Mouse (Mus musculus): ENCODE results near the gene Plxna1.

Plxna1 gene

DNA sequence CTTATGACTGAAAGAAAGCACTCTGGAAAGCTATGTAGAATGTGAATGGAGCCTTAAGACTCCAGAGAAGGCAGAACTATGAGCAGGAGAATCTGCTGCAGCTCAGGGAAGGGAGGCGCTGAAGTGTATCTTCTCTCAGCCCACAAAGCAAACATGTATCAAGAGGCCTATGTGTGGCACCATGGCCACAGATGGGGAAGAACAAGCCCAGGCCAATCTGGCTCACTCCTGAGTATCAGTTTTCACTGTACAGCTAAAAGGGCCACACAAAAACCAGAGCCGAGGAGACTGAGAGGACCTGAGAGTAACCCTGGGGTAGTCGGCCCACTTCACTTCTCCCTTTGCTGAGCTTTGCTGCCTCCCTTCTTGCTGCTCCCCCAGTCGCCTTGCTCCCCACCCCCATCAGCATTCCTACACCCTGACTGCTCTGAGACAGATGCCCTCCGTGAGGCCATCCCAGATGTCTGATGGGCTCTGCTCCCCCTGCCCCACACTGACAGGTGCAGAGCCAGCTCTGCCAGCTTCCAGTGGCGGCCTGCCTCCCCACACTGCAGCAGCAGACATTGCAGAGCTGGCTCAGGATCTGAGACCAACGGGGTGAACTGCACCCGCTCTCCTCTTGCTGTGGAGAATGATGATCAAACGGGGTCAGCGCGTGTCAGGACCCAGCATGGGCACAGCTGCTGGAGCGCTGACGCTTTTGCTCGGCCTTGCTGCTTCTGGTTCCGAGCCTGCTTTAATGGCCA lies 34.5 kb downstream of the Plxna1 start:
- no peak for DNase-seq

- no peak for DNase-seq
Measured at GRCm38 (mm10) chr6:89324842-89325241, 37.6 kb downstream of the Plxna1 start.

DNA sequence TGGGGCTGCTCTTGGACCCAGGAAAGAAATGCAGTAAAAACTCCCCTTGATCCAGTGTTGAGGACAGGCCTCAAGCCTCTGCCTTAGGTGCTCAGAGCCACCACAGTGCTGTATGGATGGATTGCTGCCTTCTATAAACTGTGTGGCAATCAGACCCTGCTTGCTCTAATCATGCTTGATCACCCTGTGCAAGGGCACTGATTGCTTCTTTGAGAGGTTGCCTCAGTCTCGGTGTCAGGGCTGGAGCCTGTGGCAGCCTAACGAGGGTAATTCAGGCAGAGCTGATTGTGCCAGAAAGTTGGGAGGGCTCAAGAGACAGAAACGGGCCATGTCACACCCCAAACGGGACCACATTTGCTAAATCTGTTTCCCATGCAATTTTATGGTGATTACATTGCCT lies 47.2 kb downstream of the Plxna1 start:
- DNase-seq, result no peak

DNA sequence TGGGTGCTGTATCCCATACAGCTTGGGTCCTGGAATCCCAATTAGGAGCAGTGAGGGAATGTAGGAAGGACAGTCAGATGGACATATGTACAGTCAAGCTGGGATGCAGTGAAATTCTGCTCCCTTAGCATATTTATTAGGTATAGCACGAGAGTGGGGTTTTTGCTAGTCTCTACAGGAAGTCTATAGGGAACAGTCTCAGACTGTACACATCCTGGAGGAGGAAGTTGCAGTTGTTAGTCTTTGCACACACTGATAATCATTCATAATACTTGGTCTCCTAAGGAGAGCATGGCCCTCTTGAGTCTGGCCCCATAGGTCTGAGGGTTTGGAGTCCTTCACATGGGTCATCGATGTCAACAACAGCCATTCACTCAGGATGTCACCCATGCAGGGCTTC lies 50.9 kb downstream of the Plxna1 start:
- DNase-seq, result no peak

DNA sequence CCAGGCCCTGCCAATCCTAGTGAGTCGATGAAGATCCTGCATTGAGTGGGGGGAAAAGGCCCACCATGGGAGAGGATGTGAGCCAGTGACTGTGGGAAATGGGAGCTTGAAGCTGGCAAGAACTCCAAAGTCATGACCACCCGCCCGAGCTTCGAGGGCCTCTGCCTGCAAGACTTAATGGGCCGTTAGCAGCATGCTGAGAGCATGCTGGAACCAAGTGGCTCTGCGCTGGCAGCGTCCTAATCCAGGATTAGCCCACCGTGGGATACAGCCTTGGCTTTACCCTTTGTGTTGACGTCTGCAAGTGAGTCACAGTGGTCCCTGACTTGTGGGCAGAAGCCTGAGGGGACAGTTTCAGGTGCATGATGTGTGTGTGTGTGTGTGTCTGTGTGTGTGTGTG lies 52.2 kb downstream of the Plxna1 start:
- DNase-seq, result no peak

GRCm38 (mm10) chr6:89308213-89308973 lies 54.0 kb downstream of the Plxna1 start:
- DNase-seq, result no peak

DNA sequence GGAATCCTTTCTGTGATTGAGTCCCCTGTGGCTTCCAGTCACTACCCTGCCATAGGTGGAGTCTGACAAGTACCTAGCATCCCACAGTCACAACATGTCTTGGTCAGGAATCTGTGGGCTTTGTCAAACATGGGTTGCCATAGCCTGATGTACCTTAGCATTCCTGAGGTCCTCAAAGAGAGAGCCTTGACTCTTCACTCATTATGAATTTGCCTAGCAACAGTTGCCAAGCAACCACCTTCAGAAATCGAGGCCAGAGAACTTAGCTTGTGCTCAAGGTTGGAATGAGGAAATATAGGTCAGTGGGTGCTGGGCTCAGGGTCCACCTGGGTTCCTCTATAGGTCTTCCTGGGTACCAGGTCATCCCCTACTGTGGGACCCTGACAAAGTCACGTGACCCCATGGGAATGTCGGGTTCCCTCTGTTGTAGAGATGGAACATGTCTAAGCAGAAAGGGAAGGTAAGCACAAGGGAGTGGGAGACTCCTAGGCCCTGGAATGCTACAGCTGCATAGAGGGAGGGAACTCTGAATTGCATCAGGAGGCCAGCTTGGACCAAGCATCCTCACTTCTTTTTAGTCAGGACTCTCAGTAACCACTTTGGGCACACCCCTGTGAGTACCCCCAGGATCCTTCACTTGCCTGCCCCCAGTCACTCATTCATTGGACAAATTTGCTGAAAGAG lies 57.9 kb downstream of the Plxna1 start:
- DNase-seq, result no peak

DNA sequence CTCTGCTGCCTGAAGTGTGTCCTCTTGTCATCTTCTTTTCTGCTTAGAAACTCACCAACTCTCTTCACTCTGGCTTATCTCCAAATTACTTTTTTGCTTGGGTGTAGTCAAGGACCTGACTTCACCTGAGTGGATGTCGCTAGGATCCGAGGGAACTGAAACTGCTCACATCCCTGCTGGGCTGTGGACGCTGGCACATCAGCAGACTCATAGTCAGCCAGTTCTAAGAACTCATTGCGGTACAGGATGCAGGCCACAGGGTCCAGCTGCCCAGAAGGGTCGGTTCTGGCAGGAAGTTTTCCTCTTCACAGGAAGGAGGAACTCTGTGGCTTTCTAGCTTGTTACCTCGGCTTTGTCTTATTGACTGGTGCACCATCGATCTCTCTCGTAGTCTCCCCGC lies 62.6 kb downstream of the Plxna1 start:
- no peak for DNase-seq

GRCm38 (mm10) chr6:89296909-89297695 lies 65.3 kb downstream of the Plxna1 start:
- no peak for DNase-seq

DNA sequence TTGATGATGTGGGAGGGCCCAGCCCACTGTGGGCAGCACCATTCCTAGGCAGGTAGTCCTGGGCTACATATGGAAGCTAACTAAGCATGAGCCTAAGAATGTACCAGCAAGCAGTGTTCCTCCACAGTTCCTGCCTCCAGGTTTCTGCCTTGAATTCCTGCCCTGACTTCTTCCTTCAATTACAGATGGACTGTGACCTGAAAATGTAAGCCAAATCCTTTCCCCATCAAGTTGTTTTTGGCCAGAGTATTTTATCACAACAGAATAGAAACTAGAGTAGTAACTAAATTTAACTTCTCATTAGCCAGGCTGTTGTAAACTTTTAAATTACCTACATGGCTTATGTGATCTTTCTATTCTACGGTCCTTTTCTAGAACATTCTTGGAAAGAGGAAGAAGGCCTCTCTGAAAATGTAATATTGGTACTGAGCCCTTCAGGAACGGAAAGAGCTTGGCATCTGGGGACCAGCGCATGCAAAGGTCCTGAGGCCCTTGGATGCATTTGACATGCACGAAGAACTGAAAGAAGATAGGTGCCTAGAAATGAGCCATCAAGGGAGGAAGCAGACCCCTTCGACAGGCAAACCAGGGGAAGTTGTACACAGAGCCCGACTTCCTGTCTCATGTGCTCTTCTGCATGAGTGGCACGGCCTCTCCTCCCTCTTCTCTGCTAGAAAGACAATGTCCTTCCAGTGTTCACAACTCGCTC lies 66.3 kb downstream of the Plxna1 start:
- DNase-seq, result no peak

- DNase-seq, result no peak
Measured at GRCm38 (mm10) chr6:89294621-89295020, 67.8 kb downstream of the Plxna1 start.

GRCm38 (mm10) chr6:89291494-89291893 lies 70.9 kb downstream of the Plxna1 start:
- DNase-seq, result no peak

GRCm38 (mm10) chr6:89288156-89288555 lies 74.3 kb downstream of the Plxna1 start:
- DNase-seq, result no peak

DNA sequence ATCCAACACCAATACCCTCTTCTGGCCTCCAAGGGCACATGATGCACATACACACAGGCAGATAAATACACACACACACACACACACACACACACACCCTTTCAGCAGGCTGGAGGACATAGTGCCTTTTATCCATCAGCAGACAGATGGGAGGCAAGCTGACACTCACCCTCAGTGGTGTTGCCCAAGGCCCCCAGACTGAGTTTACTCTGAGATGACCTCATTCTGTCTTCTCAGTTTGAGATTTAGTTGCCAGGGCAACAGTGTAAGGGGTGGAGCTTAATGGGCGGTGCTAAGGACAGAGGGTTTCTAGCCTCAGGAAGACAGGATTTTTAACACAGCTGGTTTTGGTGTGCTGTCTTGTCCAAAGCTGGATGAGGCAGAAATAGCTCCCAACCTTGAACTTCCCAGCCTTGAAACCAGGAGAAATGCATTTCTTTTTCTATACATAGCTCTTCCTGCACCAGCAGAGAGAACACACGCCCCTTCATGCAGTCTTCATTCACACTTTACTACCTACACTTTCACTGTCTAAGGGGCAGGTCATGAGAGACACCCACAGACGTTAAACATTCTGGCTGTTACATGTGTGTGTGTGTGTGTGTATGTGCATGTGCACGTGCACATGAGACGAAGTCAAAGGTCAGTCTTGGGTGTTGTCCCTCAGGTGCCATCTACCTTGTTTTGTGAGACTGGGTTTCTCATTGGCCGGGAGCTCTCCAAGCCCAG lies 75.6 kb downstream of the Plxna1 start:
- DNase-seq, result no peak

DNA sequence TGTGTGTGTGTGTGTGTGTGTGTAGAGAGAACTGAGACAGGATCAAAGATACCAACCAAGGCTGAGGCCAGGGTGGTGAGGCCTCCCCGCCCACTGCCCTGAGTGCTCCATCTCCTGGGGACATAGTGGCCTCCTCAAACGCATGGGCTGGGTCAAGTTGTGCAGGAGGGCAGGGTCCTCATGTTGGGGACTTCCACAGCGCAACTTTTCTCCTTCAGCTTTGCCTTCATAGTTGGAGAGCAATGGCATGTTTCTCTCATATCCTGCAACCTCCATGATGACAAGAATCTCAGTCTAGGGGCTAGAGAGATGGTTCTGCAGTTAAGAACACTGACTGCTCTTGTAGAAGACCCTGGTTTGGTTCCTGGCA lies 76.1 kb downstream of the Plxna1 start:
- no peak for DNase-seq

GRCm38 (mm10) chr6:89285561-89286285 lies 76.7 kb downstream of the Plxna1 start:
- no peak for DNase-seq

GRCm38 (mm10) chr6:89285116-89285515 lies 77.3 kb downstream of the Plxna1 start:
- DNase-seq, result no peak

- DNase-seq, result no peak
Measured at GRCm38 (mm10) chr6:89283095-89283494, 79.3 kb downstream of the Plxna1 start.

GRCm38 (mm10) chr6:89282626-89283025 lies 79.8 kb downstream of the Plxna1 start:
- DNase-seq, result no peak

- DNase-seq, result no peak
Measured at GRCm38 (mm10) chr6:89281492-89282332, 80.7 kb downstream of the Plxna1 start.
